Mouse (Mus musculus) natural killer cell, adult 2 months (primary cell): ENCODE measurements at regions not wholly inside any gene's neighbourhood (a gene's known extent, or its start where the extent isn't known, plus 50 kb on each side); places are given as distances from the start of the nearest gene placed in this dataset.

ENCODE experiments used
- DNase-seq, 2 experiments: peaks; one replicate each; pipeline ENCODE4 v3.0.0; 2022; ENCODE audit warnings: low spot score in 2 of 2

DNA sequence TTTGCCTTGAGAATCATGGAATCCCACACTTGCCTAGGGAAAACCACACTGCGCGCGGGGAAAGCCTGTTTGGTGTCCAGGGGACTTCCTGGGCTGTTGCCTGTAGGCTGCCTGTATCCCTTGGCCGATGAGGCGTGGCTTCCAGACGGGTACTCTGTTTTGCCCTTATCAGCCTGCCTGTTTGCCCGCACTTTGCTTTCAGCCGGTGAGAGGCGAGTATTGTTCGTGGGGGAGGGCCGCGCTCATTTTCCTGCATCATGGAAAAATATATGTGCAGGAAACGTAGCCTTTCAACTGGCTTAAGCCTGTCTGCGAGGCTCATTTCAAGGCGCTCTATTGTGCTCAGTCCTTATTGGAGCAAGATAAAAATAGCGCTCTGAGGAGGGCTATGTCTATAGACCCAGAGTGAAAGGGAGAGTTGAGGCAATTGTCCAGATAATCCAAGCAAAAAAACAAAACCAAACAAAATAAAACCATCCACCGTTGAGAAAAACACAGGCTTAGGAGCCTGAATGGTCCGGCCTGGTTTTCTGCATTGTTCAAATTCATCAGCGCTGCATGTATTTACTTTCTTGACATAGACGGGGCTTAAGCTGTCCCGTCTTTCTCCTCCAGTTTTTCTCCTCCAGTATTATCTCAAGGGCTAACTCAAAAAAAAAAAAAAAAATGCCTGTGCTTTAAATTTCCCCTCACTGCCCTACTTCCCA, 67.9 kb downstream of the Klf5 start:
- DNase-seq, result no peak

DNA sequence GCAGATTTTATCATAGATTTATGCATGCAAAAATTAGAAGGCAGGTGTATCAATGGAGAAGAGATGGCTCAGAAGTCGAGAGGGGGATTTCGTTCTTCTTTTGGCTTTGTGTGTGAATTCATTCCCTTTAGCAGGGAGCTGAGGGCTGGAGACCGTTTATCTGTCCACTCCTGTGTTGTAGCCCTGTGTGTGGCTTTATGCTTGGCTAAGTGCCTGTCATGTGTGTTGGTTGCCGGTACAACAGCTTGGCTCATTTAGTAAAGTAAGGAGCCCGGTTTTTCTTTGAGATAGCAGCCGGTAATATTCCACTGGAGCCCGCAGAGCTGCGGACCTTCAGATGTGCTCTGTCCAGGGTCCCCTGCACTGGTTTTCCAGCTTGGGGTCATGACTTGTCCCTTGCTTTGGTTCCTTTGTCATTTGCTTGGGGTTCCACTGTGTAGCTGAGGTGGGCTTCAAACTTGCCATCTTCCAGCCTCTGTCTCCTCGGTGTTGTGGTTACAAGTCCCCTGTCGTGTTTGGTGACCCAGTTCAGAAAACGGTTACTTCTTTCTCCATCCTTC, 68.6 kb downstream of the Klf5 start:
- DNase-seq, result no peak

DNA sequence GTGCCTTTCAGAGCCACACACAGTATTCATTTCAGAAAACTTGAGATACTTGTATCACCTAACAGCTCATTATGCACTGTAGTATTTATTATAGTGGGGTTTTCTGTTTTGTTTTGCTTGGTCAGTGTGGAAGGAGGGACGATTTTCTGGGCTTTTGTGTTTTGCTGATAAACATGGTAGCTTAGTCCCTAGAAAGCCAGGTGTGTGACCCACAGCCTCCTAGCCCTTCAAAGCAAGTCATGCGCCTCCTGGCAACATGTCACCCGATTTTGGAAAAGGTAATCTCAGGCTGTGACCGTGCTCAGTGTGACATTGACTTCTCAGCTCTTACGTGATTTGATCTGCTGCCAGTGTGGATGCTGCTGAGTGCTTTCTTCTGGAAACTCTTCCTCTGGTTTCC, 70.9 kb downstream of the Klf5 start:
- no peak for DNase-seq

DNA sequence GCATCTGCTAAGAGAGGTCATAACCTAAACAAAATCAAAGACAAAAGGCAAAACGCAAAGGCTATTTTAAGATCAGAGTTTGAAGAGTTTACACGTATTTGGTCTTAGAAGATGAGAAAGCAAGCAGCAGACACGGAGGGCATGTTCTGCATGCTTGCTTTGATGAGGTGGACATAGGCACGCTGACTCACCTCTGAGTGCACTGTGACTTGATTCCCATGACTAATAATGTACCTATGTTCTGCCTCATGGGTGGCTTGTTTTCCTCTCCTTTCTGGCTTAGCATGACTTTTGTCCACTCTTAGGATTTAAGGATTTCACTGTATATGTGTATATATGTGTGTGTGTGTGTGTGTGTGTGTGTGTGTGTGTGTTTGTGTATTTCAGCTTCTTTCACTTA, 75.2 kb downstream of the Klf5 start:
- no peak for DNase-seq

DNA sequence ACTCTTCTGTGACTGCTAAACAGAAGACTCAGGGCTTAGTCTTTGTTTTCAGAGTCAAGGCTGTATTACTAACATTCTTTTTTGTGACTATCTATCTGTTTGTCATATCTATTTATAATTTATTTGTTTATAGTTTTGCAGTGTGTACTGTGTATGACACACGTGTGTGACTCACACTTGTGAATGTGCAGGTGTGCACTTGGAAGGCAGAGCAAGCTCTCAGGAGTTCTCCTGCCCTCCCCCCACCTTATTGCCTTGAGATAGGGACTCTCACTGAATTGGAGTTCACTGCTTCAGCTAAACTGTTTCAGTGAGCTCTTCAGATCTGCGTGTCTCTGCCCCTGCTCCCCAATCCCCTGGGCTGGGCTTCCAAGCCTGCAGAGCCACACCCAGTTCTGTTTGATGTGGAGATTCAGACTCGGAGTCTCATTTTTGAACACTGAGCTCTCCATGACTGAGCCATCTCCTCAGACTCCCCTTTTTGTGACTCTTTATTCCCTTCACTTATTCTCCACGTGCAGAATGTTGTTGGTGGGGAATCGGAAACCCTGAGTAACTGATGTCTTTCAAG, 76.6 kb downstream of the Klf5 start:
- no peak for DNase-seq

DNA sequence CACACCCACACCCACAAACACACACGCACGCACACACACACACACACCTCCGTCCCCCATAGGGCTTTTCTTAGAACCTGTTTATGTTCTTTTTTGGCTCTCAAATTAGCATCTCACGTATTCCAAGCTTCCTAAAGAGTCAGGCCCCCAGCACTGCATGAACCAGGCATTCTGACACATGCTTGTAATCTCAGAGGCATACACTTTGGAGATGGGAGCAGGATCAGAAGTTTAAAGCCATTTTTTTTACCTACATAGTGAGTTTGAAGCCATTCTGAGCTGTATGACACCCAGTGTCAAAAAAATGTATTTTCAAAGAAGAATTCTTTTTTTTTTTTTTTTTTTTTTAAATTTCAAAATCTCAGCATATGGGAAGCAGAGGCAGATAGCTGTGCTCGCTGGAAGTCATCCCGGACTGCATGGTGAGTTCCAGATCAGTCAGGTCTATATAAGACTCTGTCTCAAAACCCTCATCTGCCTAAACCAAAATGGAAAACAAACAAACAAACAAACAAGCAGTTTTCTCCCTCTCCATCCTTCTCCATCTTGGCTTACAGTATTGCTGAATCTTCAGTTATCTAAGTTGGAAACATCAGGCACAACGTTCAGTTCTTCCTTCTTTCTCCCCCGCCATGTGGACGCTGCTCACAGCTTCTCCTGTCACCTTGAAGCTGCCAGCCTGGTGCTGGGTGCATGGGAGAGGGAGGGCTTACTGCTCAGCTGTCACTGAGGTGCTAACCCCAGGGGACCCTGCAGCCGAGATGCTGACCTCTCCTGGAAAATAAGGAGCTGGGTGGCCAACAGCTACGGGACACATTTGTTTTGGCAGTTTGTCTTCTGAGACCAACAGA, 78.4 kb downstream of the Klf5 start:
- no peak for DNase-seq

DNA sequence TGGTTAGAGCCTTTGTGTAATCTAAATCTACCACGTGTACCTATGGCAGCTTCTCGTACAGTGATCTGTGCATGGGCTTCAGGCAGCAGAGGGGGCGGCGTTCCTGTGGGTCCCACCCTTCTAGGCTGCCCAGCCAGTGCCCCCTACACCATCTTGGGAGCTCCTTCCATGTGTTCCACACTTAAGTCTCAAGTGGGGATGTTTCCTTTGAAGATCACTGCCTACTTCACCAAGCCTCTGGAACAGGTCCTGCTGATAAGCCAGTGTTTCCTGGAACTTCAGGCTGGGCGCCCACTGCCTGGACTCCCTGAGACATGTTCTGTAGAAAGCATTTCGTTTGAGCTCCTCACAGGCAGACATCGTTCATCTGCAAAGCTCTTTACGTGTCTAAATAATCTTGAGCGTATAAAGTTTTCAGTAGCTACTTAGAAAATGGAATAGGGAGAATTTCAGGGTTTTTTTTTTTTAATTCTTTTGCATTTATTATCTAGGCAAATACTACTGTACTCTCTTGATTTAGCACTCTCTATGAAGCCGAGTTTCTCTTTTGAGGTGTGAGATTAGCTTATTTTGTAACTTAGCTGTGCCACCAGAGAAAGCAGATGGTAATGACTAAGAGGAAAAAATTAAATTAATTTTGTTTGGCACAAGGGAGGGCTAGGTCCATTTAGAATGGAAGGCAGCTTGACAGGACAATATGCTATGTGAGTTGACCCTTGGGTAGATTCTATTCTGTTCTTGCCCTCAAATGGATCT, 82.9 kb downstream of the Klf5 start:
- DNase-seq, result no peak

DNA sequence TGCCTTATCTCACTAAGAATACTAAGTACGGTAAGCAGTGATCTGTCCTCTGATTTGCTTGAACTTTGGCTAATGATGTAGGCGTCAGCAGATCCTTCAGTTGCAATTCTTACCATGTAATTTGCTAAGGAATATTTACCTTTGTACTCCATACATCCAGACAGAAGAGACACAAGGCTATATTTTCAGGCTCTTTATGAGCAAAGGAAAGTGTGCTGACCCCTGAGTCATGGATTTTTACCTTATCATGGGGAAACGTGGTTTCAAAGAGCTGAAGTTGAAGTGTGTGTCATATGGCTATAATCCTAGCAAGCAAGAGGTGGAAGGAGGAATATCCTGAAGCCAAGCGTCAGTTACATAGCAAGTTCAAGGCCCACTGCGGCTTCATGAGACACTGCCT, 83.6 kb downstream of the Klf5 start:
- DNase-seq, result no peak

DNA sequence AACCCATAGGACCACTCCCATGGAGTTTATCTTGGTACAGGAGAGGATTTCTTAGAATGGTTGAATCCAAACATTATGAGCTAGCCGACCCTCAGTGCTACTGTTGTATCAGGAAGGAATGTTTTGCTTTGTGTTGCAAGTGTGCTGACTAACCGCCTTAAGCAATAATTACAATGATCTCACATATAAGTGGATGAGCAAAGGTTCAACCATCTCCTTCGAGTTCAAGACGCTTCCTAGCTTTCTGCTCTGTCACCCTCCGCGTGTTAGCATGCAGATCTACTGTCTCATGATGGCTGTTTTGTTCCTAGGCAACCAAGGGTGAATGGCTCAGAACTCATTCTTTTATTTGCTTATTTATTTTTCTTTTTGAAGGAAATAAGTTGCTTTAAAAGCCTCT, 84.7 kb downstream of the Klf5 start:
- DNase-seq, result no peak

DNA sequence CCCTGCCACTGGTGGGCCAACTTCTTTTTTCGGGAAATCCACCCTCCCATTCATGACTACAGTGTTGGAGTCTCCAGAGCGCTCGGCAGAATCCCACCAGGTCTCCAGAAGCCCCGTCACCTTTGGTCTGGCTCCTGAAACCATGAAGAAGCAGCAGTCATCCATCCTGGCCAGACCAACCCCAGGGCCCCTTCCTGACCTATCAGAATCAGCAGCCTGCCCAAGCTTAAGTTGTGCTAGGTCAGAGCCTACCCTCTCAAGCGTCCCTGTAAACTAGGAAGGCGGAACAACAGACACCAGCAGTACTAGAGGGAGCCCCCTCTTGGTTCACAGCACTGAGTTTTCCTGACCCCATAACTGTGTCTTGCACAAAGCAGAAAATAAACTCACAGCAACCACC, 89.1 kb downstream of the Klf5 start:
- no peak for DNase-seq

DNA sequence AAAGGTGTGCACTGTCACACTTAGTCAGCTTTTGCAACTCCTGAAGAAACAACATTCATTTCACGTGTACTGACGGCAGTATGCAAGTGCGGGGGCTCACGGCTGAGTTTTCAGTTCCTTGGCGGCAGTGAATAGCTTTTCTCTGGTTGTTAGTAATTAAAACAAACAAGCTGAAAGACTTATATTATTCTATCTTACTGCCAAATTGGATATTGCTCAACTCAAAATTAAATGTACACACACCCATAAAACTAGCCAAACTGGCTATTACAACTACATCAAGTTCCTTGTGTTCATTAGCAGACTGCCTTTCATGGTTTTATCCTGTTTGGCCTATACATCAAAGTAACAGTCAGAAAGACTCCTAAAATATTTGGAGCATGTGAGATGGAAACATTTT, 90.8 kb downstream of the Klf5 start:
- DNase-seq, result no peak

DNA sequence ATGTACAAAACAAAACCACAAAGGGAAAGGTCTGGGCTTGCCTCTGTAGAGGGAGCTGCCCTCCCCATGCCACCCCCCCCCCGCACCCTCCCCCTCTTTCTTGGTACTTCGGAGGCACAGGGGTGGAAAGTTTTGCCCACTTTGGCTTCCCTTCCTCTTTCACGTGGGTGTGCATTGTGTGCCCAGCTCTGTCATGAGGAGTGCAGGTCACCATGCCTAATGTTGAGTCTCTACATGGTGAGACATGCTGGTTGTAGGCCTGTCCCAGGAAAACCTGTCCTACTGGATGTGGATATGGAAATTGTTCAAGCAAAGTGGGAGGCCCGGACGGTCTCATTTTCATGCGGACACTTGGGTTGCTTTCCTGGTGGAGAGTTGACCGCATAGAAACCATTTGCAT, 93.2 kb downstream of the Klf5 start:
- no peak for DNase-seq

DNA sequence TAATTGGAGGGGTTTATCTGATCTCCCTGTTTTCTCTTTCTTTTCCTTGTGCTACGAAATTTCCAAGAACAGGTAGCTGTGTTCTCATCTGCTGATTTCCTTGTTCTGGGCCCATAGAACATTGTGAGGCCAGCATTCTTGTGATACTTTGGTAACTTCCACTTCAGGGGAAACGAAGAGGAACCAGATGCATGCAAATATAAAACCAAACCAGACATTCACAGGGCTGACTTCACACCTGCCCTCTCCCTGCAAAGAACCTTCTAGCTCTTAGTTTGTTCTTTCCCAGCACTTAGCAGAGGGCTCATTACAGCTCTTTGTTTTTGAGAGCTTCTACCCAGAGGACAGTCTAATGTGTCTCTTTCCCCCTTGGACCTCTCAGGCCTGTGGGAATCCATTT, 94.3 kb downstream of the Klf5 start:
- DNase-seq, result no peak

DNA sequence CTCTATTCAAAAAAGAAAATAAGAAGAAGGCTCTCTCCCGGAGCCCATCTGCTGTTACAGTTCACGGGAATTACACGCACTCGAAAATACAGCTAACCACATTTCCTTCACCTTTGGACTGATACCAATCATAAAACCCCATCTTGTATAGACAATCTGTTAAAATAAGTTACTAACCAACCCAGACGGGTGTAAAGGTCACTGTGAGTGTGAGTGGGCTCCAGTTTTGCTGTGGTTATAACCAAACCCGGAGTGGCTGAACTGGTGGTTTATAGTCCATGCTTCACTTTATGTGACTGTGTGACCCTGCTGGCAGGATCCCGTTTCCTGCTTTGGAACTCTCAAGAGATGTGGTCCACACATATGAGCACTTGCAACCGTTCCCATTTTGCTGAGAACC, 95.1 kb downstream of the Klf5 start:
- DNase-seq, result no peak

DNA sequence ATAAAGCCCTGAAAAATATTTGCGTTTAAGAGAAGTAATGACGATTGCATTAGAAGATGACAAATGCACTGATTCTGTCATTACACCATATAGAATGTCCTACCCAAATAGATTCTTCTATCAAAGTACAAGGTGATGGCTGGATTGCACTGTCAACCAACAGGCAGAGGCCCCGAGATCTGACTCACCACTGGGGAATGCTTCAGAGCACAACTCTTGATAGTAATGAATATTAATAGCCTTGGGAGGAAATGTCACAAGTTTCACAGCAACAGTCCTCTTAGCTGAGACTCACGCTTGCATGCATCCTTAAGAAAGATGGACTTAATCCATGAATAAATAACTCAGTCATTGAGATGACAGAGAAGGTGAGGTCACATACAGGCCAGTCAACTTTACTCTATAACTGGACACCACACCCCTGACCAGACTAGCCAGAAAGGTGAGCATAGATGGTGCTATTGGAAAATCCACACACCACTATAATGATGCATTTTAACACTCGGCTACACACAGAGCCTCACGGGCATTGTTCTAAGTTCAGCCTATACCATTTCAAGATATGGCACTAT, 104.8 kb downstream of the Klf5 start:
- DNase-seq, result no peak

DNA sequence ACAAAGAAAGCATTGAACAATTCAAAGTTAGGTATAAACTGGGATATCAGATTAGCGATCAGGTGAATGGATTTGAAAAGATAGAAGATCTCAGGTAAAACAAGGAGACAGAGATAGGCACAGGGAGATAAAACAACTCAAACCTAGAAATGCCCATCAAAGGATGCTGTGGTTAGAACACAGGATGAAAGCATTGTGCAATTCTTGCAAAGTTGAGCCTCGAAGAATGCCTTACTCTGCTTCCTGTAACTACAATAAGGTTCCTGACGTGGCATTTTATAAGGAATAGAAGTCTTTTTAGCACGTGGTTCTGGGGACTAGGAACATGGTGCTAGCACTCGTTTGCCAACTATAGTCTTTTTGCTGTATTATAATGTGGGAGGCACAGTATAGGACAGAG, 106.7 kb downstream of the Klf5 start:
- DNase-seq, result no peak

DNA sequence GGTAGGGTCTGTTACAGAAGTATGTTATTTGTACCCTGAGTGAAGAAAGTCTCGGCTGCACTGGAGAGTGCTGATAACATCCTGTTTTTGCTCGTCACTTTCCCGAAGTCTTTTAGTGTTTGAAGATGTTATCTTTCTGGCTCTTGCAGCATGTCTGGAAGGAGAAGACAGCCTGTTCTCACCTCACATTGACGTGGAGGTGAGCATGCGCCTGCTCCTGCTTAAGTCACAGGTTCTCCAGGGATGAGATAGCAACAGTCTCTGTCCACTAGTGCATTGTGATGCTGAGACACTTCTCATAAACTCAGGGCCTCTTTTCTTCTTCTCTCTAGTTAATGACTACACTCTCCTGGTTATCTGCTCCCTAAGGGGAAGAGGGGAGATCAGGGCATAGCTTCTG, 113.3 kb downstream of the Klf5 start:
- no peak for DNase-seq

DNA sequence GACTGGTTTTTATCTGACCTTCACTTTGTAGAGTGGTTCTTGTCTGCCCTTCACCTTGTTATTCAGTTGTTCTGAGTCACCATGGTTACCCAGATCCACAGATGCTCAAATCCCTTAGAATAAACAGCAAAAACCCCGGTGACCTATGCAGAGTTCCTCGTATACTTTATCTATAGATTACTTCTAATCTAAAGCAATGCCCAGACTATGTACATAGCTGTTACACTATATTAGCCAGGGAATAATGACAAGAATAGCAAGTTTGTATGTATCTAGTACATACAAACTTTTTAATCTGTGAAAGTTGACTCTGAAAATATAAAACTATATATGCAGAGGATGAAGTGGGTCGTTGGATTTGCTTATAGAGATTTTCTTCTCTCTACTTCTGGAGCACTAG, 117.7 kb downstream of the Klf5 start:
- no peak for DNase-seq

DNA sequence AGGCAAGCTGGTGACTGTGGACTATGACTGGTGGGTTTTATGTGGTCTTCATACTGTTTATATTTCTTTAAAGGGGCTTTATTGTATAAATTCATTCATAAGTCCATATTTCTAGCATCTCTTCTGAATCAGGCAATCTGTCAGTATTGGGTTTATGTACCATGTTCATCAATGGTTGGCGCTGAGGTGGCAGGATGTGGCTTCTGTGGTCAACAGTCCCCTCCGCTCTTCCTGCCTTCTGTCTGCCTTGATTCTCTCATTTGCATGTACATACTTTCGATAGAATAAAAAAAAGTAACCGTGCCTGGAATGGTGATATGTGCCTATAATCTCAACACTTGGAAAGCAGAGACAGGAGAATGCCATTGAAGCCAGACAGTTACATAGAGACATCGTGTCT, 120.5 kb downstream of the Klf5 start:
- DNase-seq, result peak; percentile 44 to 49

DNA sequence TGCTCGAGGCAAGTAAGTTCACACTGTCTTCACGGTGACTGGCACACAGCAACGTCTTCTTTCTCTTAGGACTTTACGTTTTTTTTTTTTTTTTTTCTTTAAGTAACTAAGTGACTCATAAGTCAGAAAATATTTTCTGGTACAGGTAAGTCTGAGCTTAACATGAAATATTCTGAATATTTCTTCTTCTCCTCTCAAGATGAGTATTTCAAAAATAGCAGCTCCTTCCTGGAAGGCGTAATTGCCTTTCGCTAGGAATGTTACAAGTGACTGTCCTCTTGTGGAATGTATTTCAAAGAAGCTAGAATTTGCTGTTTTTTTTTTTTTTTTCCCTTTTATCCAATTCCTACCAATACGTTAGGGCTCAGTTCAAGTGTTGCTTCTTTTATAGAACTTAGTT, 124.8 kb downstream of the Klf5 start:
- no peak for DNase-seq

DNA sequence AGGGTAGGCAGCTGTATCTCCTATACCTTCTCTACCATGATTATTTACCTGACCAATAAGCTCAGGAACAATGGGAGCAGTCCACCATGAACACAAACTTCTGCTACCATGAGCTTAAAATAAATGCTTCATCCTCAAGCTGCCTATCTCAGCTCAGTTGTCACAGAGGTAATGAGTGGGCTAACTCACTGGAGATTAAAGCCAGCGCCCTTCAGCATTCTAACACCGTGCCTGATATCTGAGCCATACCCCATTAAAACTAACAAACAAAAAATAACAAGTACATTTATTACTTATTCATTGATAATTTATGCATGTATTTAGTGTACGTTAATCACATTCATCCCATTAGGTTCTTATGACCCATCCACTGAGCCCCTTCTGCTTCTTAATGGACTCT, 128.6 kb downstream of the Klf5 start:
- no peak for DNase-seq

DNA sequence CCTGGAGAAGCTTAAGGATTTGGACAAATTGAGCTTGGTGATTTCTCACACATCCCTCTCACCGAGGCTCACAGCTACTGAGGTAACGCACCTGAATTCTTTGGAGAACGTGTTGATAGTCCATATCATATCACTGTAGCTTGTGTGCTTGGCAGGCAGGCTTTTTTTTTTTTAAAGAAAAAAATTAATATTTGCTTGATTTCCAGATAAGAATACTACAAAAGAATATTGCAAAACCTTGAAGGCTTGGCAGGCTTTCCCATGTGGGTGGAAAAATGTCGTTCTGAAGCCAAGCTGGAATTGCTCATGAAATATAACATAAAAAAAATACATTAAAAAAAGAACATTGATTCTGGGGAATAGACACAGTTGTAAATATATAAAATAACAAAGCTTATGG, 131.8 kb downstream of the Klf5 start:
- no peak for DNase-seq
